Mouse (Mus musculus): ENCODE measurements around the gene Uggt2. TPM values are rescaled to one million over a fixed set of nuclear protein-coding genes. Genes with fewer than 3 reads are reported as not detected.

Gene Uggt2
- total and polyA plus RNA-seq, 2 experiments from 2014 or later: 13.2 to 28.0 TPM

- 57% methylated on average over 23 of the region's 23 CpGs for WGBS
Observed at GRCm38 (mm10) chr14:119012607-119013431, 86.4 kb downstream of the Uggt2 start.

GRCm38 (mm10) chr14:119009531-119009930 lies 89.7 kb downstream of the Uggt2 start:
- TF ChIP-seq CTCF (IDR thresholded peaks at IDR 0.05; ENCODE audit: low read depth): no peak
- no peak for DNase-seq (ENCODE audit: low spot score)
- Histone ChIP-seq H3K9ac (replicated peaks; ENCODE audit: low read length) (no peak overlapping the region), H3K27me3 (ENCODE audit: insufficient read depth, low read length) (no peaks in the 10 kb centered on the region), H3K36me3 (ENCODE audit: insufficient read depth, low read length) (peaks cover 9% of the 10 kb centered on the region; the same call in 1 of the 2 replicates), H3K27ac (no peak overlapping the region), H3K4me3 (ENCODE audit: low read length) (no peak overlapping the region), H3K4me1 (ENCODE audit: insufficient read depth, low read length) (no peaks in the 10 kb centered on the region), H3K9me3 (ENCODE audit: low read length) (no peaks in the 10 kb centered on the region), H3K4me2 (ENCODE audit: low read depth, low read length) (no peak overlapping the region)
- WGBS: 94% methylated on average over 2 of the region's 2 CpGs
- ATAC-seq: no peak

More at GRCm38 (mm10) chr14:119012607-119013431, 86.4 kb downstream of the Uggt2 start:
- DNase-seq (ENCODE audit: low spot score) (peak; percentile 91), ATAC-seq (peak; percentile 92)
- TF ChIP-seq CTCF (IDR thresholded peaks at IDR 0.05; ENCODE audit: low read depth): peak; percentile 45
- H3K36me3 ChIP-seq (ENCODE audit: insufficient read depth, low read length): peaks cover 9% of the 10 kb centered on the region; the same call in 1 of the 2 replicates
- H3K4me3 ChIP-seq (ENCODE audit: low read length): peak overlapping the region; percentile 2; the same call in 1 of the 2 replicates
- peak overlapping the region; percentile 37 for H3K4me2 ChIP-seq (ENCODE audit: low read depth, low read length)
- H3K9me3 ChIP-seq (ENCODE audit: low read length): no peaks in the 10 kb centered on the region
- H3K9ac ChIP-seq (replicated peaks; ENCODE audit: low read length): no peak overlapping the region
- no peaks in the 10 kb centered on the region for H3K27me3 ChIP-seq (ENCODE audit: insufficient read depth, low read length)
- H3K4me1 ChIP-seq (ENCODE audit: insufficient read depth, low read length): no peaks in the 10 kb centered on the region
- H3K27ac ChIP-seq: peak overlapping the region; percentile 58

GRCm38 (mm10) chr14:119008031-119008590 lies 91.1 kb downstream of the Uggt2 start:
- peak overlapping the region; percentile 91 for H3K4me2 ChIP-seq (ENCODE audit: low read depth, low read length)
- H3K4me3 ChIP-seq (ENCODE audit: low read length): peak overlapping the region; percentile 45
- WGBS: 54% methylated on average over 7 of the region's 7 CpGs
- H3K27me3 ChIP-seq (ENCODE audit: insufficient read depth, low read length): no peaks in the 10 kb centered on the region
- no peaks in the 10 kb centered on the region for H3K4me1 ChIP-seq (ENCODE audit: insufficient read depth, low read length)
- H3K36me3 ChIP-seq (ENCODE audit: insufficient read depth, low read length): peaks cover 9% of the 10 kb centered on the region; the same call in 1 of the 2 replicates
- no peaks in the 10 kb centered on the region for H3K9me3 ChIP-seq (ENCODE audit: low read length)
- DNase-seq (ENCODE audit: low spot score) (no peak), ATAC-seq (no peak)
- H3K9ac ChIP-seq (replicated peaks; ENCODE audit: low read length): peak overlapping the region; percentile 33; the same call in 1 of the 2 replicates
- H3K27ac ChIP-seq: peak overlapping the region; percentile 76; the same call in 1 of the 2 replicates
- no peak for TF ChIP-seq CTCF (IDR thresholded peaks at IDR 0.05; ENCODE audit: low read depth)

GRCm38 (mm10) chr14:119007103-119007951 lies 91.9 kb downstream of the Uggt2 start:
- H3K36me3 ChIP-seq (ENCODE audit: insufficient read depth, low read length): peaks cover 6% of the 10 kb centered on the region; the same call in 1 of the 2 replicates
- DNase-seq (ENCODE audit: low spot score): peak; percentile 99
- H3K27me3 ChIP-seq (ENCODE audit: insufficient read depth, low read length): no peaks in the 10 kb centered on the region
- peak overlapping the region; percentile 76 for H3K27ac ChIP-seq
- peak overlapping the region; percentile 45 for H3K4me3 ChIP-seq (ENCODE audit: low read length)
- peak overlapping the region; percentile 91 for H3K4me2 ChIP-seq (ENCODE audit: low read depth, low read length)
- H3K9ac ChIP-seq (replicated peaks; ENCODE audit: low read length): peak overlapping the region; percentile 51
- H3K9me3 ChIP-seq (ENCODE audit: low read length): no peaks in the 10 kb centered on the region
- H3K4me1 ChIP-seq (ENCODE audit: insufficient read depth, low read length): no peaks in the 10 kb centered on the region
- no peak for TF ChIP-seq CTCF (IDR thresholded peaks at IDR 0.05; ENCODE audit: low read depth)
- peak; percentile 99 for ATAC-seq
- under 1% methylated on average over 13 of the region's 13 CpGs for WGBS

- Histone ChIP-seq H3K36me3 (ENCODE audit: insufficient read depth, low read length) (peaks cover under 1% of the 10 kb centered on the region; the same call in 1 of the 2 replicates), H3K27me3 (ENCODE audit: insufficient read depth, low read length) (no peaks in the 10 kb centered on the region), H3K4me1 (ENCODE audit: insufficient read depth, low read length) (no peaks in the 10 kb centered on the region), H3K4me2 (ENCODE audit: low read depth, low read length) (peak overlapping the region; percentile 91), H3K4me3 (ENCODE audit: low read length) (peak overlapping the region; percentile 45), H3K9me3 (ENCODE audit: low read length) (no peaks in the 10 kb centered on the region), H3K9ac (replicated peaks; ENCODE audit: low read length) (peak overlapping the region; percentile 51), H3K27ac (peak overlapping the region; percentile 76)
- DNase-seq (ENCODE audit: low spot score): peak; percentile 56
- peak; percentile 22; the same call in 1 of the 2 replicates for ATAC-seq
- TF ChIP-seq CTCF (IDR thresholded peaks at IDR 0.05; ENCODE audit: low read depth): no peak
- 1% methylated on average over 49 of the region's 49 CpGs for WGBS
Observed at GRCm38 (mm10) chr14:119006441-119007102, 92.7 kb downstream of the Uggt2 start.

Measured in hindbrain, postnatal 0 days (tissue).